Mouse (Mus musculus) adrenal gland (tissue): Measurements from ENCODE around the gene Atp5h.
"Not testable (repeated sequence)": the region's sequence is repeated elsewhere in the genome, so short reads cannot be mapped to it uniquely, and the experiment has no call there.

Source experiments
- intact Hi-C: fragments of 180-260 bp; cut with DNase I; formaldehyde crosslinking; loops from one replicate; pipeline ENCODE4 v1.15.1; 2025
- long read RNA-seq, 2 experiments: library from polyadenylated mRNA; unstranded; transcript quantifications; one replicate each; pipeline ENCODE4 v2.0.0; 2020; ENCODE audit warnings: borderline replicate concordance in 1 of 2; ENCODE audit not compliant: insufficient replicate concordance in 1 of 2

Gene Atp5h
- long read RNA-seq, experiment 1, transcript Atp5h-201 (6 exons, 625 nt) = major isoform, 232 of 267 reads
- long read RNA-seq, experiment 1, transcript Atp5h-208 (5 exons, 486 nt) = minor isoform, 14 of 267 reads
- long read RNA-seq, experiment 1, partial matches to known transcripts = 1 of 267 reads
- long read RNA-seq, experiment 1, other reads (novel, unspliced or antisense) = 16 of 267 reads
- long read RNA-seq, experiment 2, transcript Atp5h-201 (6 exons, 625 nt) = major isoform, 288 of 324 reads
- long read RNA-seq, experiment 2, transcript Atp5h-208 (5 exons, 486 nt) = minor isoform, 12 of 324 reads
- long read RNA-seq, experiment 2, partial matches to known transcripts = 0 of 324 reads
- long read RNA-seq, experiment 2, other reads (novel, unspliced or antisense) = 20 of 324 reads

GRCm38 (mm10) chr11:115419531-115420237 lies at the start of gene Atp5h, which contains the start of gene Kctd2:
Atp5h (minus strand) TSS chr11:115419962.
Kctd2 (plus strand) TSS chr11:115420128.
- intact Hi-C loops = no loop called here

- intact Hi-C loops = no loop called here
Observed at GRCm38 (mm10) chr11:115467217-115467618, 47.5 kb upstream of the Atp5h start.

- intact Hi-C loops = no loop called here
Observed at GRCm38 (mm10) chr11:115464851-115465250, 45.1 kb upstream of the Atp5h start.

- intact Hi-C loops = no loop called here
Observed at GRCm38 (mm10) chr11:115463397-115463796, 43.6 kb upstream of the Atp5h start.

- intact Hi-C loops = no loop called here
Observed at GRCm38 (mm10) chr11:115462243-115462891, 42.6 kb upstream of the Atp5h start, which contains the start of gene Slc16a5. Slc16a5 (plus strand) TSS chr11:115462474.

- intact Hi-C loops = no loop called here
Observed at GRCm38 (mm10) chr11:115461846-115462242, 42.1 kb upstream of the Atp5h start.

GRCm38 (mm10) chr11:115460976-115461375 lies 41.2 kb upstream of the Atp5h start:
- intact Hi-C loops = no loop called here

- intact Hi-C loops = no loop called here
Observed at GRCm38 (mm10) chr11:115457405-115457804, 37.6 kb upstream of the Atp5h start.

GRCm38 (mm10) chr11:115456182-115456581 lies 36.4 kb upstream of the Atp5h start:
- intact Hi-C loops = no loop called here

GRCm38 (mm10) chr11:115455619-115456018 lies 35.9 kb upstream of the Atp5h start:
- intact Hi-C loops = no loop called here

- intact Hi-C loops = not testable (repeated sequence)
Observed at GRCm38 (mm10) chr11:115454822-115455221, 35.1 kb upstream of the Atp5h start.

- intact Hi-C loops = no loop called here
Observed at GRCm38 (mm10) chr11:115453306-115453705, 33.5 kb upstream of the Atp5h start.

- intact Hi-C loops = no loop called here
Observed at GRCm38 (mm10) chr11:115452281-115452860, 32.6 kb upstream of the Atp5h start.

GRCm38 (mm10) chr11:115451781-115452241 lies 32.0 kb upstream of the Atp5h start:
- intact Hi-C loops = no loop called here

GRCm38 (mm10) chr11:115450176-115450575 lies 30.4 kb upstream of the Atp5h start:
- intact Hi-C loops = no loop called here

GRCm38 (mm10) chr11:115448998-115449397 lies 29.2 kb upstream of the Atp5h start:
- intact Hi-C loops = no loop called here

- intact Hi-C loops = no loop called here
Observed at GRCm38 (mm10) chr11:115448075-115448474, 28.3 kb upstream of the Atp5h start.

- intact Hi-C loops = no loop called here
Observed at GRCm38 (mm10) chr11:115447321-115447885, 27.6 kb upstream of the Atp5h start.

GRCm38 (mm10) chr11:115446906-115447305 lies 27.1 kb upstream of the Atp5h start:
- intact Hi-C loops = no loop called here

- intact Hi-C loops = no loop called here
Observed at GRCm38 (mm10) chr11:115441417-115441816, 21.7 kb upstream of the Atp5h start.
